Mouse (Mus musculus) urinary bladder, postnatal 14 days (tissue): Measurements from ENCODE around the gene Wdr6.
"Not testable (repeated sequence)": the region's sequence is repeated elsewhere in the genome, so short reads cannot be mapped to it uniquely, and the experiment has no call there.

Source experiments
- DNase-seq: peaks from one replicate; pipeline ENCODE4 v3.0.0; 2021; ENCODE audit warnings: low spot score

Wdr6 gene

GRCm38 (mm10) chr9:108578545-108579343 is at the start of gene Wdr6:
Gene Wdr6 (minus strand): TSS chr9:108578739.
- peak; percentile 93 for DNase-seq

- no peak for DNase-seq
These were observed 49.6 kb upstream of the Wdr6 start for GRCm38 (mm10) chr9:108628141-108628540.

- peak; percentile 11 for DNase-seq
These were observed 48.0 kb upstream of the Wdr6 start for GRCm38 (mm10) chr9:108626498-108626897.

- no peak for DNase-seq
These were observed 38.8 kb upstream of the Wdr6 start for GRCm38 (mm10) chr9:108617301-108617700.

GRCm38 (mm10) chr9:108611488-108611887 is 32.9 kb upstream of the Wdr6 start:
- DNase-seq, result no peak

GRCm38 (mm10) chr9:108608889-108609288 is 30.4 kb upstream of the Wdr6 start:
- no peak for DNase-seq

- DNase-seq, result not testable (repeated sequence)
These were observed 29.4 kb upstream of the Wdr6 start for GRCm38 (mm10) chr9:108607929-108608328.

- DNase-seq, result no peak
These were observed 23.4 kb upstream of the Wdr6 start for GRCm38 (mm10) chr9:108601986-108602385.

- no peak for DNase-seq
These were observed 21.5 kb upstream of the Wdr6 start for GRCm38 (mm10) chr9:108600011-108600410.

- DNase-seq, result no peak
These were observed 20.6 kb upstream of the Wdr6 start for GRCm38 (mm10) chr9:108599021-108599566.

GRCm38 (mm10) chr9:108596998-108597764 is 18.6 kb upstream of the Wdr6 start, which contains the start of gene P4htm:
Gene P4htm (minus strand): TSS chr9:108597667.
- peak; percentile 65 for DNase-seq

- no peak for DNase-seq
These were observed 15.8 kb upstream of the Wdr6 start for GRCm38 (mm10) chr9:108594354-108594753.

- no peak for DNase-seq
These were observed 12.9 kb upstream of the Wdr6 start for GRCm38 (mm10) chr9:108591462-108591861.

- DNase-seq, result no peak
These were observed 10.7 kb upstream of the Wdr6 start for GRCm38 (mm10) chr9:108589229-108589628.

GRCm38 (mm10) chr9:108587571-108588180 is 9.1 kb upstream of the Wdr6 start:
- peak; percentile 72 for DNase-seq

- no peak for DNase-seq
These were observed 778 bp upstream of the Wdr6 start for GRCm38 (mm10) chr9:108579344-108579690.

GRCm38 (mm10) chr9:108577934-108578544 is 500 bp downstream of the Wdr6 start:
- DNase-seq, result peak; percentile 63

- no peak for DNase-seq
These were observed 1.5 kb downstream of the Wdr6 start for GRCm38 (mm10) chr9:108577025-108577424.

- DNase-seq, result no peak
These were observed 2.9 kb downstream of the Wdr6 start for GRCm38 (mm10) chr9:108575321-108576297.

- no peak for DNase-seq
These were observed 3.6 kb downstream of the Wdr6 start for GRCm38 (mm10) chr9:108574921-108575320.
